Mouse (Mus musculus) olfactory bulb, adult 2 months (tissue): ENCODE measurements at regions not wholly inside any gene's neighbourhood (a gene's known extent, or its start where the extent isn't known, plus 50 kb on each side); places are given as distances from the start of the nearest gene placed in this dataset.

ENCODE experiments used
- CTCF ChIP-seq: fragments of 200-500 bp; IDR thresholded peaks from 2 replicates; pipeline ENCODE4 v1.5.1; 2012; ENCODE audit warnings: low read depth, mild to moderate bottlenecking, low read length, moderate library complexity; ENCODE audit not compliant: insufficient read depth
- POLR2A ChIP-seq: fragments of 200-500 bp; IDR thresholded peaks from 2 replicates; pipeline ENCODE4 v1.6.1; 2012; ENCODE audit warnings: mild to moderate bottlenecking, low read depth, low read length, moderate library complexity; ENCODE audit not compliant: insufficient read depth

DNA sequence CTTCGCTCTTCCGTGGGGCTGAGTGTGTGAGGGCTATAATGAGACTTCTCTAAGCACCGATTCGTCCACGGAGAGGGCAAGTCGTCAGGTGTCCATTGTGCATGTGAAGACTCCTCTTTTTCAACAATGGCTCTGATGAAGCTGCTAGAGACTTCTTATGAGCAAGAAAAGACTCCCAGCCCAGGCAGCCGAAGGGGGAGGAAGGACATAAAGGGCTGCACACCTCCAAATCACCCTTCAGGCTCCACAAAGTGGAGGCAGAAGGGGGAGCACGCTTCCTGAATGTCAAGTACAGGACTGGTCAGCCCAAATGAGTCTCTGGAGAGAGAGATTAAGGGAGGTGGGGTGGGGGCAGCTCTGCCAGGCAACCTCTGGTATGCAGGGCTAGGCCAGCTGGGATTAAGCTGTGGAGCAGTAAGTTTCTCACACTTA, 350.3 kb upstream of the Camk1g start:
- TF ChIP-seq CTCF (no peak), POLR2A (no peak)
